Mouse (Mus musculus) embryonic fibroblast, embryonic 13.5 days (primary cell): Measurements from ENCODE around the gene Reps1.

Experiments used
- CTCF ChIP-seq: IDR thresholded peaks from 2 replicates; pipeline ENCODE4 v1.5.1; 2011; ENCODE audit warnings: mild to moderate bottlenecking, control low read depth, low read length, moderate library complexity, borderline replicate concordance; ENCODE audit not compliant: insufficient read depth
- POLR2A ChIP-seq: IDR thresholded peaks from 2 replicates; pipeline ENCODE4 v1.6.1; 2011; ENCODE audit warnings: low read depth, mild to moderate bottlenecking, control low read depth, low read length, moderate library complexity

DNA sequence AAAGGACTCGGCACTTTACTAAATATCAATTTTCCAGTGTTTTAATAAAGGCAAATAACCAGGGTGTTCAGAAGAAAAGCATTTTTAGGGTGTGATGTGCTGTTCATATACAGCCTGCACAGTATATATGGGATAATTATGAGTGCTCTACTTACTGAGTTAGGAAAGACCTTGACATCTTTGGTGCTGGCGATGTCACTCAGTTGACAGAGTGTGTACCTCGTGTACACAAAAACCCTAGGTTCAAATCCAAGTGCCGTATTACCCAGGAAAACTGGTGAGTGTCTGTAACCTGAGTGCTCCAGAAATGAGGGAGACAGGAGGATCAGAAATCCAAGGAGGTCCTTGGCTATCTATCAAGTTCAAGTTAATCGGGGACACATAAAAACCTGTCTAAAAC is 84.0 kb downstream of the Reps1 start:
- no peak for TF ChIP-seq CTCF
- TF ChIP-seq POLR2A = no peak
